Mouse (Mus musculus) midbrain, postnatal 0 days (tissue): Measurements from ENCODE around the gene Abhd12. TPM values are rescaled to one million over a fixed set of nuclear protein-coding genes. Genes with fewer than 3 reads are reported as not detected.

Experiments
- ATAC-seq: fragments of 200-750 bp; cut with Nextera tagmentation; 2 replicates; pipeline ENCODE4 v1.8.0; 2017; ENCODE audit warnings: moderate number of reproducible peaks, mild to moderate bottlenecking, moderate TSS enrichment, moderate library complexity; ENCODE audit not compliant: low FRiP score
- DNase-seq: peaks from one replicate; pipeline ENCODE4 v3.0.0-alpha.2; 2015; ENCODE audit warnings: low spot score
- H3K27ac ChIP-seq: fragments of 300-500 bp; sonication (generic); 2 replicates; pipeline ENCODE4 v1.5.1; 2014; ENCODE audit warnings: low read depth, mild to moderate bottlenecking, low read length, mixed read lengths
- H3K27me3 ChIP-seq: fragments of 300-500 bp; sonication (generic); 2 replicates; pipeline ENCODE4 v1.6.1; 2014; ENCODE audit warnings: low read length, control low read depth, mixed read lengths; ENCODE audit not compliant: insufficient read depth
- H3K36me3 ChIP-seq: fragments of 300-500 bp; sonication (generic); 2 replicates; pipeline ENCODE4 v1.6.1; 2014; ENCODE audit warnings: low read length, control low read depth, mixed read lengths; ENCODE audit not compliant: insufficient read depth
- H3K4me1 ChIP-seq: fragments of 300-500 bp; sonication (generic); 2 replicates; pipeline ENCODE4 v1.6.1; 2014; ENCODE audit warnings: mild to moderate bottlenecking, control low read depth, antibody characterized with exemption, low read length, mixed read lengths; ENCODE audit not compliant: insufficient read depth
- H3K4me2 ChIP-seq: fragments of 300-500 bp; sonication (generic); 2 replicates; pipeline ENCODE4 v1.6.1; 2014; ENCODE audit warnings: low read depth, mild to moderate bottlenecking, low read length, mixed read lengths; ENCODE audit not compliant: poor library complexity, severe bottlenecking
- H3K4me3 ChIP-seq: fragments of 300-500 bp; sonication (generic); 2 replicates; pipeline ENCODE4 v1.5.1; 2014; ENCODE audit warnings: low read depth, mild to moderate bottlenecking, low read length, moderate library complexity
- H3K9ac ChIP-seq: fragments of 300-500 bp; sonication (generic); replicated peaks from 2 replicates; pipeline ENCODE4 v1.6.1; 2014; ENCODE audit warnings: mild to moderate bottlenecking, low read length, moderate library complexity, mixed read lengths; ENCODE audit not compliant: poor library complexity, severe bottlenecking
- H3K9me3 ChIP-seq: fragments of 300-500 bp; sonication (generic); 2 replicates; pipeline ENCODE4 v1.6.1; 2016; ENCODE audit warnings: low read length, control low read depth
- CTCF ChIP-seq: IDR thresholded peaks from 2 replicates; pipeline ENCODE4 v1.5.1; 2016; ENCODE audit warnings: antibody characterized with exemption, mild to moderate bottlenecking
- WGBS: fragments of 180-500 bp; shearing (Covaris S2); extraction: QIAGEN DNeasy Blood & Tissue Kit; methylation state at CpG from one replicate; pipeline ENCODE4 v1.1.7; 2014; 5-methylcytosine and 5-hydroxymethylcytosine counted together
- polyA plus RNA-seq: library from polyadenylated mRNA; unstranded; fragments of >200 nt; fragmentation: Nextera tagmentation; extraction: Ambion mirVana; gene quantifications from 2 replicates; pipeline ENCODE4 v1.2.1, GENCODE M21; 2015
- total RNA-seq: library from RNA; depleted of rRNA; stranded (reverse); fragments of >200 nt; gene quantifications from 2 replicates; pipeline ENCODE4 v1.2.3, GENCODE M21; 2014; rRNA removed

The Abhd12 gene
- total and polyA plus RNA-seq, 2 experiments from 2014 or later: 144 to 156 TPM

DNA sequence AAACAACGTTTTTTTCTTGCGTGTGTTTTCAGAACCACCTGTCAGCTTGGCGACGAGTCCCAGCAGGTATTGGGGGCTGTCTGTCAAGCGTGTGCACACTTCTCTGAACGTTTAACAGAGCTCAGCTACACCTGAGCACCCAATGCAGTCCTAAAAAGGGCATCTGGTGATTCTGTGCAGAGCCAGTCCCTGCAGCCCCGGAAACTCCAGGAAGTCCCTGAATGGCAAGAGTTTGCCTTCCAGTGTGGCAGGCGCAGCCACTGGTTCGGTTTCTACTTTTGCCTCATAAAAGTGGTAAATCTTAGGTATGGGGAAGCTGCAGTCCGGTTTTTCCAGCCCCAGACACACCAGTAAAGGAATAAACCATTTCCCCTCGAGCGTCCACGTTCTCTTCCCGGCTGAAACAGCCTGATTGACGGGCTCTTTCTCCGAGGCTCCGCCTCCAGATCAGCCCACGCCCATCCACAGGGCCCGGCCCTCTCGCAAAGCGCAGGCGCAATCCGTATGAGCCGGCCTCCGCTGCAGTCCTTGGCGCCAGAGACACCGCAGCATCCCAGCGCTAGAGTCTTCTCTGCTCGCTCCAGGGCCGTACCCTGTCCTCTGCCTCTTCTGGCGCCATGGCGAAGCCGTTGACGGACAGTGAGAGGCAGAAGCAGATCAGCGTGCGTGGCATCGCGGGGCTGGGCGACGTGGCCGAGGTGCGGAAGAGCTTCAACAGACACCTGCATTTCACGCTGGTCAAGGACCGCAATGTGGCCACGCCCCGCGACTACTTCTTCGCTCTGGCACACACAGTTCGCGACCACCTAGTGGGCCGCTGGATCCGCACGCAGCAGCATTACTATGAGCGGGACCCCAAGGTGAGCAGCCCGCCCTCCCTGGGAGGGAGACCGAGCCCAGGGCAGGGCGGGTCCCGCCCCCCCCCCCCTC lies 118.0 kb downstream of the Abhd12 start, which contains the start of gene Pygb:
Pygb (plus strand) TSS at position 485 of the 930 bp plus-strand sequence.
- H3K9ac ChIP-seq: peak within 1 kb of the TSS; percentile 84
- ATAC-seq: peak; percentile 95
- 2% methylated on average over 55 of the region's 58 CpGs for WGBS

DNA sequence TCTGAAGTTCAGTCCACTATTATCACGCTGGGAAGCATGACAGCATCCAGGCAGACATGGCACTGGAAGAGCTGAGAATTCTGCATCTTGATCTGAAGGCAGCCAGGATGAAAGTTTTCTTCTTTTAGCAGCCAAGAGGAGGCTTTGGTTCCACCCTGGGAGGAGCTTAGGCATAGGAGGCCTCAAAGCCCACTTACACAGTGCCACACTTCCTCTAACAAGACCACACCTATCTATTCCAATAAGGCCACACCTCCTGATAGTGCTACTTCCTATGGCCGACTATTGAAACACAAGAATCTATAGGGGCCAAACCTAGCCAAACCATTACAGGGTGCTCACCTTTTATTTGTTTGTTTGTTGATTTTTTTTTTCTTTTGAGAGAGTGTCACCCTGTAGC lies 121.7 kb downstream of the Abhd12 start:
- WGBS: 82% methylated on average over 2 of the region's 2 CpGs
- Histone ChIP-seq H3K4me2 (no peak overlapping the region), H3K9ac (no peak overlapping the region), H3K4me1 (no peaks in the 10 kb centered on the region), H3K27ac (no peak overlapping the region), H3K9me3 (no peaks in the 10 kb centered on the region), H3K4me3 (no peak overlapping the region), H3K27me3 (no peaks in the 10 kb centered on the region), H3K36me3 (no peaks in the 10 kb centered on the region)
- no peak for TF ChIP-seq CTCF
- no peak for ATAC-seq
- DNase-seq: no peak

More for the DNA sequence above, 118.0 kb downstream of the Abhd12 start, which contains the start of gene Pygb:
- peak; percentile 92 for DNase-seq
- Histone ChIP-seq H3K27ac (peak within 1 kb of the TSS; percentile 73), H3K36me3 (no peaks in the 10 kb centered on the region), H3K27me3 (no peaks in the 10 kb centered on the region), H3K4me1 (peaks cover 8% of the 10 kb centered on the region; the same call in 1 of the 2 replicates), H3K4me3 (peak within 1 kb of the TSS; percentile 86), H3K9me3 (no peaks in the 10 kb centered on the region), H3K4me2 (peak within 1 kb of the TSS; percentile 61)
- no peak for TF ChIP-seq CTCF

Other genes with a start within 250 kb of the Abhd12 start
- 22.7 and 26.1 TPM in 2 replicates for gene Acss1, start 236.2 kb downstream of the Abhd12 start, total RNA-seq
- 14.5 and 16.4 TPM in 2 replicates for gene Acss1, start 236.2 kb downstream of the Abhd12 start, polyA plus RNA-seq
- 0.14 TPM in 1 of 2 replicates, not detected in the other for gene Vsx1, start 215.4 kb downstream of the Abhd12 start, total RNA-seq
- gene Vsx1, start 215.4 kb downstream of the Abhd12 start, polyA plus RNA-seq: 0.07 and 0.11 TPM in 2 replicates
- 101 and 103 TPM in 2 replicates for gene Entpd6, start 155.7 kb downstream of the Abhd12 start, total RNA-seq
- 85.0 and 91.0 TPM in 2 replicates for gene Entpd6, start 155.7 kb downstream of the Abhd12 start, polyA plus RNA-seq
- 228 and 281 TPM in 2 replicates for gene Pygb, start 118.0 kb downstream of the Abhd12 start, total RNA-seq
- gene Pygb, start 118.0 kb downstream of the Abhd12 start, polyA plus RNA-seq: 124 and 136 TPM in 2 replicates
- gene Gins1, start 659 bp upstream of the Abhd12 start, total RNA-seq: 4.2 and 5.7 TPM in 2 replicates
- 7.1 and 7.8 TPM in 2 replicates for gene Gins1, start 659 bp upstream of the Abhd12 start, polyA plus RNA-seq
- 3.8 and 7.8 TPM in 2 replicates for gene Ninl, start 134.6 kb upstream of the Abhd12 start, total RNA-seq
- 2.6 and 2.7 TPM in 2 replicates for gene Ninl, start 134.6 kb upstream of the Abhd12 start, polyA plus RNA-seq
- 6.7 and 13.8 TPM in 2 replicates for gene Nanp, start 134.7 kb upstream of the Abhd12 start, total RNA-seq
- 32.1 and 35.6 TPM in 2 replicates for gene Nanp, start 134.7 kb upstream of the Abhd12 start, polyA plus RNA-seq
- not detected in 2 replicates for gene Gm14151, start 187.6 kb upstream of the Abhd12 start, total RNA-seq
- gene Gm14151, start 187.6 kb upstream of the Abhd12 start, polyA plus RNA-seq: not detected in 2 replicates
- not detected in 2 replicates for gene Gm14147, start 193.5 kb upstream of the Abhd12 start, total RNA-seq
- not detected in 2 replicates for gene Gm14147, start 193.5 kb upstream of the Abhd12 start, polyA plus RNA-seq